ENCODE assay signal across 9 mouse cellular contexts in genomic region chr5:150457165-150457903, GRCm38 (mm10).
DNase-seq lines count a peak whose midpoint lies in the region; ATAC-seq and TF ChIP-seq lines count a peak whose summit lies in the region.
"Had no signal": no experiment of that assay in that cellular context is flagged by ENCODE, and none has a peak within 500 bp of the region (broad histone marks: within the 10 kb centered on the region; RNA-seq: fewer than 3 reads in every experiment).

No protein-coding gene starts in this region.

- H3K9me3 ChIP-seq in lung, embryonic 15.5 days: no peaks in the 10 kb centered on the region
- 0 out of 2 replicates have a peak, but pooled peaks cover 4% of the 10 kb centered on the region for H3K9me3 ChIP-seq in midbrain, embryonic 14.5 days (ENCODE audit: control insufficient read depth, low read length)
- no peaks in the 10 kb centered on the region; the same call in 1 of the 2 replicates for H3K9me3 ChIP-seq in hindbrain, embryonic 13.5 days

- TF ChIP-seq CTCF in cortical plate, adult 2 months (IDR thresholded peaks at IDR 0.05; ENCODE audit: extremely low read depth, insufficient read depth, low read length): no peak

- peak overlapping the region; percentile 6; the same call in 1 of the 2 replicates for H3K9ac ChIP-seq in lung, embryonic 15.5 days
- no peak overlapping the region for H3K9ac ChIP-seq in midbrain, embryonic 14.5 days (replicated peaks; ENCODE audit: low read length)
- H3K9ac ChIP-seq in hindbrain, embryonic 13.5 days: no peak overlapping the region
- H3K9ac ChIP-seq: liver, embryonic 13.5 days had no signal

- no peaks in the 10 kb centered on the region for H3K27me3 ChIP-seq in lung, embryonic 15.5 days
- no peaks in the 10 kb centered on the region for H3K27me3 ChIP-seq in midbrain, embryonic 14.5 days (ENCODE audit: control insufficient read depth, insufficient read depth, low read length)
- H3K27me3 ChIP-seq in hindbrain, embryonic 13.5 days: no peaks in the 10 kb centered on the region
- H3K27me3 ChIP-seq: liver, embryonic 13.5 days had no signal

- H3K27ac ChIP-seq in cortical plate, adult 2 months (ENCODE audit: insufficient read depth, low read length): 0 out of 2 replicates have a peak overlapping the region, but pooled peaks have one; percentile 1
- peak overlapping the region; percentile 78 for H3K27ac ChIP-seq in lung, embryonic 15.5 days
- no peak overlapping the region for H3K27ac ChIP-seq in midbrain, embryonic 14.5 days (replicated peaks; ENCODE audit: low read depth, low read length)
- H3K27ac ChIP-seq in hindbrain, embryonic 13.5 days: no peak overlapping the region
- H3K27ac ChIP-seq: liver, embryonic 13.5 days had no signal

- peak overlapping the region; percentile 1; the same call in 1 of the 2 replicates for H3K4me3 ChIP-seq in cortical plate, adult 2 months (ENCODE audit: insufficient read depth, low read length)
- peak overlapping the region; percentile 17 for H3K4me3 ChIP-seq in lung, embryonic 15.5 days
- no peak overlapping the region for H3K4me3 ChIP-seq in midbrain, embryonic 14.5 days (replicated peaks; ENCODE audit: low read depth, low read length)
- no peak overlapping the region for H3K4me3 ChIP-seq in hindbrain, embryonic 13.5 days
- H3K4me3 ChIP-seq: liver, embryonic 13.5 days had no signal

- TF ChIP-seq POLR2A in cortical plate, adult 2 months (IDR thresholded peaks at IDR 0.05; ENCODE audit: extremely low read depth, insufficient read depth, low read length): no peak

- 0 out of 2 replicates have a peak, but pooled peaks cover 5% of the 10 kb centered on the region for H3K36me3 ChIP-seq in lung, embryonic 15.5 days
- H3K36me3 ChIP-seq in midbrain, embryonic 14.5 days (ENCODE audit: control insufficient read depth, insufficient read depth, low read length): peaks cover 69% of the 10 kb centered on the region
- peaks cover 84% of the 10 kb centered on the region for H3K36me3 ChIP-seq in hindbrain, embryonic 13.5 days

- 0 out of 2 replicates have a peak, but pooled peaks have one; percentile 9 for ATAC-seq in lung, embryonic 15.5 days (ENCODE audit: borderline replicate concordance, extremely low read depth, low FRiP score, low TSS enrichment)
- no peak for ATAC-seq in midbrain, embryonic 14.5 days (ENCODE audit: low FRiP score, low TSS enrichment)
- ATAC-seq in hindbrain, embryonic 13.5 days (ENCODE audit: low FRiP score): no peak

- DNase-seq in gastrocnemius, adult 18-20 months (ENCODE audit: low spot score): peak; percentile 15
- DNase-seq in gastrocnemius, adult 8-10 months (ENCODE audit: low spot score in 2 of 2): no peak
- peak; percentile 56 for DNase-seq in kidney, adult 18-20 months
- DNase-seq in thymus, postnatal 4 days: no peak
- DNase-seq in midbrain, embryonic 14.5 days: no peak
- DNase-seq: liver, embryonic 13.5 days had no signal

- 54% methylated on average over 17 of the region's 17 CpGs for WGBS in lung, embryonic 15.5 days
- WGBS in midbrain, embryonic 14.5 days: 88% methylated on average over 17 of the region's 17 CpGs
- WGBS in hindbrain, embryonic 13.5 days: 85% methylated on average over 17 of the region's 17 CpGs

- H3K4me2 ChIP-seq in lung, embryonic 15.5 days: peak overlapping the region; percentile 44
- no peak overlapping the region for H3K4me2 ChIP-seq in midbrain, embryonic 14.5 days (ENCODE audit: low read length)
- H3K4me2 ChIP-seq in hindbrain, embryonic 13.5 days: no peak overlapping the region
- H3K4me2 ChIP-seq: liver, embryonic 13.5 days had no signal

- no peaks in the 10 kb centered on the region for H3K4me1 ChIP-seq in cortical plate, adult 2 months (ENCODE audit: control insufficient read depth, insufficient read depth, low read length)
- H3K4me1 ChIP-seq in lung, embryonic 15.5 days: peaks cover 9% of the 10 kb centered on the region; the same call in 1 of the 2 replicates
- no peaks in the 10 kb centered on the region for H3K4me1 ChIP-seq in midbrain, embryonic 14.5 days (ENCODE audit: control insufficient read depth, insufficient read depth, low read length)
- peaks cover 15% of the 10 kb centered on the region; the same call in 1 of the 2 replicates for H3K4me1 ChIP-seq in hindbrain, embryonic 13.5 days (replicated peaks)
- H3K4me1 ChIP-seq: liver, embryonic 13.5 days had no signal

Comparison
In these comparisons a context has a peak if more than half of its experiments do, and no peak if none do; other contexts are left out.
1. DNase-seq: peak in gastrocnemius, adult 18-20 months (single experiment) and kidney, adult 18-20 months (single experiment); none in gastrocnemius, adult 8-10 months (0 of 2), thymus, postnatal 4 days (single experiment) and midbrain, embryonic 14.5 days (single experiment).
2. H3K27ac ChIP-seq: peak in cortical plate, adult 2 months (single experiment) and lung, embryonic 15.5 days (single experiment); none in midbrain, embryonic 14.5 days (single experiment) and hindbrain, embryonic 13.5 days (single experiment).
3. H3K4me3 ChIP-seq: peak in cortical plate, adult 2 months (single experiment) and lung, embryonic 15.5 days (single experiment); none in midbrain, embryonic 14.5 days (single experiment) and hindbrain, embryonic 13.5 days (single experiment).